Mouse (Mus musculus) T-helper 17 cell (primary cell): Measurements from ENCODE around the gene Olfr10.

Experiments used
- in situ Hi-C, 2 experiments: fragments of 300-600 bp; cut with MboI, MseI; formaldehyde crosslinking; loops; 1 replicate in 1 of 2; 2 replicates in 1 of 2; pipeline ENCODE4 v1.15.1; 2025; ENCODE audit warnings: high pct_unique_total_duplicates in 2 of 2

The Olfr10 gene

DNA sequence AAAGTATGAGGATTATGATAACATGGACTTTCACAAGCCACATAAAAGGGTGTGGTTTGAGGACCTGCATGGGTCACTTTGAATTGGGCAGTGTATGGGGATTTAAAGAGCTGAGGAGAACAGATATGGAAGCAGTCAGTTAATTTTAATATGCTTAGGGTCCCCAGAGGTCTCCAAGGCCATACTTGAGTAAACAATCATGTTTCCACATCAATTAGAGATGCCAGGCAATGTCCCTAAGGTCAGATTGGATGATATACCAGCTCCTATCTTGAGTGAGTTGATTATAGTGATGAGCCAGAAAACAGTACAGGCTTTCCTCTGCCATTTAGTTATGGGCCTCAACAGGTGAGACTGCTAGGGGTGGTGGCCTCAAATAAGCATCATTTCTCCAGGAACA lies at the start of gene Olfr10:
Gene Olfr10, plus strand, starts transcription at position 301 of the 400 bp plus-strand sequence.
- in situ Hi-C loops = no loop called here

GRCm38 (mm10) chr11:49259296-49259695 lies 45.2 kb upstream of the Olfr10 start:
- in situ Hi-C loops = no loop called here

GRCm38 (mm10) chr11:49259829-49260228 lies 44.7 kb upstream of the Olfr10 start:
- in situ Hi-C loops = loop anchor here (5.0 kb wide), 3 partner anchors 73 to 398 kb away; partner anchors contain the start of gene Btnl9 (in 1 of the 2)

GRCm38 (mm10) chr11:49260598-49261312 lies 43.8 kb upstream of the Olfr10 start:
- in situ Hi-C loops = loop anchor here (5.0 kb wide), 3 partner anchors 73 to 398 kb away; partner anchors contain the start of gene Btnl9 (in 1 of the 2)

DNA sequence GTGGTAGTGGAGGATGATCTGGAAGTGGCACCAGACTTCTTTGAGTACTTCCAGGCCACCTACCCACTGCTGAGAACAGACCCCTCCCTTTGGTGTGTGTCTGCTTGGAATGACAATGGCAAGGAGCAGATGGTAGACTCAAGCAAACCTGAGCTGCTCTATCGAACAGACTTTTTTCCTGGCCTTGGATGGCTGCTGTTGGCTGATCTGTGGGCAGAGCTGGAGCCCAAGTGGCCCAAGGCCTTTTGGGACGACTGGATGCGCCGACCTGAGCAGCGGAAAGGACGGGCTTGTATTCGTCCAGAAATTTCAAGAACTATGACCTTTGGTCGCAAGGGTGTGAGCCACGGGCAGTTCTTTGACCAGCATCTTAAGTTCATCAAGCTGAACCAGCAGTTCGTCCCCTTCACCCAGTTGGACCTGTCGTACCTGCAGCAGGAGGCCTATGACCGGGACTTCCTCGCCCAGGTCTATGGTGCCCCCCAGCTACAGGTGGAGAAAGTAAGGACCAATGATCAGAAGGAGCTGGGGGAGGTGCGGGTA lies 43.2 kb upstream of the Olfr10 start:
- in situ Hi-C loops = loop anchor here (5.0 kb wide), 3 partner anchors 74 to 399 kb away; partner anchors contain the start of gene Btnl9 (in 1 of the 2)

GRCm38 (mm10) chr11:49262286-49262685 lies 42.3 kb upstream of the Olfr10 start:
- in situ Hi-C loops = loop anchor here (5.0 kb wide), 3 partner anchors 75 to 400 kb away; partner anchors contain the start of gene Btnl9 (in 1 of the 2)

DNA sequence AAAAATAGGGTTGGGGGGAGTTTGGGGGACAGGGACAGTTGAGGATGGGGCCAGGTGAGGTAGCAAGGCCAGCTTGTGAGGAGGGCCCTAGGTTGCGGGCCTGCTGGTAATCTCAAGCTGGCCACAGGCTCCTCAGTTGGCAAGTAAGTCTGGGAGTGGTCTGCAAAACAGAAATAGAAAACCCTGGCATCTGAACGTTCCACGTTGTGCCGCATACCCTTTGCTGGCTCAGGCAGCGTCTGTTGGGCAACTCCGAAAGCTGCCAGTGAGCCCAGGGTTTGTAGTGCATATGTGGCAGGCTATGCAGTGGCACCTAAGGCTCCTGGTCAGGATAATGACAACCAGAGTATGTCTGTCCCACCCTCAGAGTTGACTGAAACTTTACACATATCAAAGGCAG lies 41.4 kb upstream of the Olfr10 start:
- in situ Hi-C loops = loop anchor here (5.0 kb wide), 3 partner anchors 76 to 401 kb away; partner anchors contain the start of gene Btnl9 (in 1 of the 2)

GRCm38 (mm10) chr11:49264081-49264480 lies 40.5 kb upstream of the Olfr10 start:
- in situ Hi-C loops = loop anchor here (5.0 kb wide), 3 partner anchors 77 to 402 kb away; partner anchors contain the start of gene Btnl9 (in 1 of the 2)

GRCm38 (mm10) chr11:49264622-49265021 lies 39.9 kb upstream of the Olfr10 start:
- in situ Hi-C loops = loop anchor here (5.0 kb wide), 4 partner anchors 77 to 402 kb away; partner anchors contain the start of gene Btnl9 (in 1 of the 2)

DNA sequence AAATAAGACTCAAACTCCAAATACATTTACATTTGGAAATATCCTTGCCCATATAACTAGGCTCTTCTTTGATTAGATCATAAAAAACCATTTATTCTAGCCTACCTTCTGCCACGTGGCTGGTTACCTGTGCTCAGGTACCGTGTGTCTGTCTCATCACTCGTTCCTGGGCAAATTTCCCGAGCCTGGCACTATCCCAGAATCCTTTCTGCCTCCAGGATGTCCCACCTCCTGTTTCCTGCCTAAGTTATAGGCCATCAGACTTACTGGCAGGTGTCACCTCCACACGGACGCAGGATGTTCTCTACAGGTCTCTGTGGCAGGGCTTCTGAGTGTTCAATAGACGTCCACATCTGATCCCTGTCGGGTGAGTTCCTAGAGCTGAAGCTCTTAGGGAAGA lies 39.4 kb upstream of the Olfr10 start:
- in situ Hi-C loops = loop anchor here in 1 of 2 experiments (5.0 kb wide), 1 partner anchor 158 kb away; no protein-coding TSS in a partner anchor

DNA sequence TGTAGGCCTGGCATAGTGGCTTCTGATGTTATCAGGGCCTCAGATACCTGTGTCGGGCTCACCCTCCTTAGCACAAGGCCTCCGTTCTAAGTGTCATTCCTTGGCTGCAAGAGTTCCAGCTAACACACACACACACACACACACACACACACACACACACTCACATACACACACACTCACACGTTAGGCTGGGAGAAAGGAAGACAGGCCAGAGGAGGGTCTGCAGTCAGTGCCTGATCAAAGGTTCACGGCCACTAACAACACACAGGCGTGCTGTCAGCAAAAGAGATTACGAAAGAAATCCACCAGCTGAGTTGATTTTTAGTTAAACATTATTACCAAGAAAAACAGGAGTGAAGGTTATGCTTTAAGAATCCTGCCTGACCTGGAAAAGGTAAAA lies 37.9 kb upstream of the Olfr10 start:
- in situ Hi-C loops = loop anchor here in 1 of 2 experiments (5.0 kb wide), 1 partner anchor 159 kb away; no protein-coding TSS in a partner anchor

DNA sequence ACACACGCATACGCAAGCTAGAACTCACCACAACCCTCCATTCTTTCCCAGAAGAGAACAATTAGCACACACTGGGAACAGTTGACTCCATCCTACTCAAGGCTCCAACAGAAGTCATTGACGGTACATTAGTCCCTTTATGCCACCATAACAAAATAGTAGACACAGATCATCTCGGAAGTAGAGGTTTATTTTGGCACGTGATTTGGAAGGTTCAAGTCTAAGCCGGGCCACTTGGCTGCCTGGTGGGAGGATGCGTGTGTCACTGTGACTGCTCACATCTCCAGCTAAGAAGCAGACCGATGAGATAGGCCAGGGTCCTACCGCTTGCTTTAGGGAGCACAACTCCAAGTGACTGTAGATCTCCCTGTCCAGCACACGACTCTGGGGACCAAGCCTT lies 37.2 kb upstream of the Olfr10 start:
- in situ Hi-C loops = loop anchor here in 1 of 2 experiments (5.0 kb wide), 1 partner anchor 160 kb away; no protein-coding TSS in a partner anchor

- in situ Hi-C loops = loop anchor here in 1 of 2 experiments (5.0 kb wide), 1 partner anchor 161 kb away; no protein-coding TSS in a partner anchor
Observed at GRCm38 (mm10) chr11:49267970-49268579, 36.5 kb upstream of the Olfr10 start.

DNA sequence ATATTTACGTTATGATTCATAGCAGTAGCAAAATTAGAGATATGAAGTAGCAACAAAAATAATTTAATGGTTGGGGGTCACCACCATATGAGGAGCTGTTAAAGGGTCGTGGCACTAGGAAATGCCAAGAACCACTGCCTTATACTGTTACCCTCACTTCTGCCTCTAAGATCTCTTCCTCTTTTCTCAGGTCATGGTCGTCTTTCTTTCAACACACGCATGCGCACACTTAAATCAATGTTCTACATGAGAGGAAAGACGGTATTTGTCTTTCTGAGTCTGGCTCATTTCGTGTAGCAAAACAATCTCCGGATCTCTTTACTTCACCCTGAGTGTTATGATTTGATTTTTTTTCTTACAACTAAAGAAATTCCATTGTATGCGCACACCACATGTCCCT lies 34.8 kb upstream of the Olfr10 start:
- in situ Hi-C loops = loop anchor here (5.0 kb wide), 2 partner anchors 162 to 397 kb away; partner anchors contain the start of gene Irgm1 (in 1 of the 2)

- in situ Hi-C loops = loop anchor here in 1 of 2 experiments (5.0 kb wide), 1 partner anchor 398 kb away; the partner anchor contains the start of gene Irgm1
Observed at GRCm38 (mm10) chr11:49270368-49270767, 34.2 kb upstream of the Olfr10 start.

GRCm38 (mm10) chr11:49271334-49271733 lies 33.2 kb upstream of the Olfr10 start:
- in situ Hi-C loops = loop anchor here in 1 of 2 experiments (5.0 kb wide), 1 partner anchor 399 kb away; the partner anchor contains the start of gene Irgm1

DNA sequence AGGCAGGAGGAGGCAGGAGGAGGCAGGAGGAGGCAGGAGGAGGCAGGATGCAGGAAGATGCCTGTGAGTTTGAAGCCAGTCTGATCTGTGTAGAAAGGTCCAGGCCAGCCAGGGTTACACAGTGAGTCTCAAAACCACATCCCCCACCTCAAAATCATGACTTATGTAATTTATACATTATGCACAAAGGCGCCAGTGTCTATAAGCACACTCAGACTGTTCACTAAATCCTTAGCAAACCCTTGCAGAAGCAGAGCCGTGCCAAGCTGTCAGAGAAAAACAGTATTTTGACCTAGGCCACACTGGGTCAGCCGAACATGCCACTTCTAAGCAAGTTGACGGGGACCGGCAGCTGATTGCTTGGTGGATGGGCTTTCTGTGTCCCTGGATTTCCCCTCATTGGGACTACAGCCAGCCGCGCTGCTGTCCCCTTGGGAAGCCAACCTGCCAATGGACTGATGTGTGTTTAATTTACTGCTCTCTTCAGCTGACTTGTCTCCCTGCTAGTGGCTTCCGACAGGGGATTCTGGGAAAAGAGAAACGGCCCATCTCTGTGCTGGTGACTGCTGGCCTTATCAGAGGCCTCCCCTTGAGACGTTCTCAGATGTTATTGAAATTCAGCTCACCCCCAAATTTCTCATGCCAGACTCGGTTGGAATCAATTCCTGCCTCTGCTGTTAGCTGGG lies 30.6 kb upstream of the Olfr10 start:
- in situ Hi-C loops = loop anchor here in 1 of 2 experiments (5.0 kb wide), 1 partner anchor 402 kb away; the partner anchor contains the start of gene Irgm1

- in situ Hi-C loops = loop anchor here in 1 of 2 experiments (25.0 kb wide), 1 partner anchor 1159 kb away; the partner anchor contains the start of gene Rufy1
Observed at GRCm38 (mm10) chr11:49278222-49278621, 26.3 kb upstream of the Olfr10 start, which contains the start of gene Olfr1393. Gene Olfr1393 (plus strand): TSS chr11:49278304.

- in situ Hi-C loops = loop anchor here in 1 of 2 experiments (25.0 kb wide), 1 partner anchor 1152 kb away; the partner anchor contains the start of gene Rufy1
Observed at GRCm38 (mm10) chr11:49284982-49285381, 19.6 kb upstream of the Olfr10 start, which contains the start of gene Olfr1392. Gene Olfr1392 (plus strand): TSS chr11:49285282.

DNA sequence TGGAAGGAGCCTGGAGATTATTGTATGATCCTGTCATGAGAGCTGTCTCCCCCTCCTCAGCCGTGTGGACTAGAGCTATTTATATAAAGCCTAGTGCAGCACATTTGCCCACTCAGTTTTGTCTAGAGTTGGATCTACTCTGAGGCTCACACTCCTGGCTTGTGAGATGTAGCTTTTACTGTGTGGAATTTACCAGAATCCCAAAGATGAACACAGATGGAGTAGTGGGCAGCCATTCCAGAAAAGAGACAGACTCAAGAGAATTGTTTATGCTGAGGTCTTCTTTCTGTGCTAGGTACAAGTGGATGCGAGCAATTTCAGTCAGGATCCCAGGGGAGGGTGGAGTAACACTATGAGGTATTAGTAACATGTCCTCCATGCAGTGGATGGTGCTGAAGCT lies 17.3 kb upstream of the Olfr10 start:
- in situ Hi-C loops = loop anchor here in 1 of 2 experiments (25.0 kb wide), 1 partner anchor 1150 kb away; the partner anchor contains the start of gene Rufy1
